Mouse (Mus musculus): ENCODE measurements at regions not wholly inside any gene's neighbourhood (a gene's known extent, or its start where the extent isn't known, plus 50 kb on each side); places are given as distances from the start of the nearest gene placed in this dataset.

GRCm38 (mm10) chr5:80484676-80485075 is 535.3 kb upstream of the Adgrl3 start:
- no peak for DNase-seq

GRCm38 (mm10) chr5:80488332-80488731 is 531.6 kb upstream of the Adgrl3 start:
- no peak for DNase-seq

- DNase-seq, result peak; percentile 14
Measured at GRCm38 (mm10) chr5:80508672-80509071, 511.3 kb upstream of the Adgrl3 start.

GRCm38 (mm10) chr5:80539997-80540396 is 479.9 kb upstream of the Adgrl3 start:
- no peak for DNase-seq

GRCm38 (mm10) chr5:80551673-80552072 is 468.3 kb upstream of the Adgrl3 start:
- no peak for DNase-seq

- DNase-seq, result no peak
Measured at GRCm38 (mm10) chr5:80578741-80579140, 441.2 kb upstream of the Adgrl3 start.

- no peak for DNase-seq
Measured at GRCm38 (mm10) chr5:80611571-80611970, 408.4 kb upstream of the Adgrl3 start.

- DNase-seq, result no peak
Measured at GRCm38 (mm10) chr5:80627225-80627624, 392.7 kb upstream of the Adgrl3 start.

GRCm38 (mm10) chr5:80659043-80659442 is 360.9 kb upstream of the Adgrl3 start:
- DNase-seq, result no peak

GRCm38 (mm10) chr5:80659530-80659929 is 360.4 kb upstream of the Adgrl3 start:
- DNase-seq, result no peak

- no peak for DNase-seq
Measured at GRCm38 (mm10) chr5:80670258-80670947, 349.5 kb upstream of the Adgrl3 start.

GRCm38 (mm10) chr5:80683431-80683830 is 336.5 kb upstream of the Adgrl3 start:
- no peak for DNase-seq

GRCm38 (mm10) chr5:80700848-80701247 is 319.1 kb upstream of the Adgrl3 start:
- DNase-seq, result no peak

- no peak for DNase-seq
Measured at GRCm38 (mm10) chr5:80704732-80705131, 315.2 kb upstream of the Adgrl3 start.

- DNase-seq, result no peak
Measured at GRCm38 (mm10) chr5:80706645-80707056, 313.3 kb upstream of the Adgrl3 start.

All from cerebellum, adult 9-10 months (tissue).